Mouse (Mus musculus): Measurements from ENCODE around the gene Ggn. TPM values are rescaled to one million over a fixed set of nuclear protein-coding genes. Genes with fewer than 3 reads are reported as not detected.
"Not testable (repeated sequence)": the region's sequence is repeated elsewhere in the genome, so short reads cannot be mapped to it uniquely, and the experiment has no call there.

Gene Ggn
- total RNA-seq, 2 experiments from 2014 or later = 0.32 to 0.35 TPM

- DNase-seq = no peak
Measured at GRCm38 (mm10) chr7:29162294-29162693, 7.7 kb upstream of the Ggn start.

GRCm38 (mm10) chr7:29162750-29163525 is 7.1 kb upstream of the Ggn start:
- peak; percentile 31 for DNase-seq

- DNase-seq = no peak
Measured at GRCm38 (mm10) chr7:29167656-29168055, 2.4 kb upstream of the Ggn start.

GRCm38 (mm10) chr7:29168121-29168695 is 1.8 kb upstream of the Ggn start:
- no peak for DNase-seq

GRCm38 (mm10) chr7:29168791-29169230 is 1.2 kb upstream of the Ggn start:
- no peak for DNase-seq

GRCm38 (mm10) chr7:29169231-29170065 is 562 bp upstream of the Ggn start:
- peak; percentile 76 for DNase-seq

- peak; percentile 41 for DNase-seq
Measured at GRCm38 (mm10) chr7:29170755-29171561, 948 bp downstream of the Ggn start.

GRCm38 (mm10) chr7:29171562-29172097 is 1.6 kb downstream of the Ggn start:
- DNase-seq = no peak

- no peak for DNase-seq
Measured at GRCm38 (mm10) chr7:29172390-29173016, 2.5 kb downstream of the Ggn start.

GRCm38 (mm10) chr7:29178106-29178505 is 8.1 kb downstream of the Ggn start:
- no peak for DNase-seq

GRCm38 (mm10) chr7:29179323-29179722 is 9.3 kb downstream of the Ggn start:
- DNase-seq = no peak

GRCm38 (mm10) chr7:29180077-29180853 is 10.3 kb downstream of the Ggn start, which contains the start of gene Psmd8:
Gene Psmd8 (minus strand): TSS chr7:29180701.
- DNase-seq = peak; percentile 93

GRCm38 (mm10) chr7:29180854-29181236 is 10.8 kb downstream of the Ggn start:
- DNase-seq = no peak

GRCm38 (mm10) chr7:29181323-29181722 is 11.3 kb downstream of the Ggn start:
- DNase-seq = not testable (repeated sequence)

- not testable (repeated sequence) for DNase-seq
Measured at GRCm38 (mm10) chr7:29194230-29194629, 24.2 kb downstream of the Ggn start.

GRCm38 (mm10) chr7:29202577-29202976 is 32.6 kb downstream of the Ggn start:
- no peak for DNase-seq

GRCm38 (mm10) chr7:29211013-29211412 is 41.0 kb downstream of the Ggn start:
- peak; percentile 26 for DNase-seq

GRCm38 (mm10) chr7:29211415-29212198 is 41.6 kb downstream of the Ggn start:
- DNase-seq = peak; percentile 78

GRCm38 (mm10) chr7:29212199-29212765 is 42.3 kb downstream of the Ggn start:
- DNase-seq = no peak

All from gastrocnemius, postnatal 10 days (tissue).